Mouse (Mus musculus) cortical plate, adult 2 months (tissue): ENCODE data around the gene Oprm1.

Experiments used
- CTCF ChIP-seq: fragments of 200-500 bp; IDR thresholded peaks from 2 replicates; pipeline ENCODE4 v1.5.1; 2011; ENCODE audit warnings: mild to moderate bottlenecking, control low read depth, low read length; ENCODE audit not compliant: insufficient read depth; ENCODE audit errors: extremely low read depth
- POLR2A ChIP-seq: fragments of 200-500 bp; IDR thresholded peaks from 2 replicates; pipeline ENCODE4 v1.6.1; 2011; ENCODE audit warnings: mild to moderate bottlenecking, low read length, control low read depth; ENCODE audit not compliant: insufficient read depth; ENCODE audit errors: extremely low read depth

GRCm38 (mm10) chr10:6998576-6999250 is 240.4 kb downstream of the Oprm1 start:
- TF ChIP-seq CTCF, result no peak
- no peak for TF ChIP-seq POLR2A
